Mouse (Mus musculus): Measurements from ENCODE around the gene Pnrc2.

Pnrc2 gene

GRCm38 (mm10) chr4:135892884-135893283 is 19.2 kb upstream of the Pnrc2 start:
- no peak for DNase-seq (ENCODE audit: low spot score)

GRCm38 (mm10) chr4:135891539-135891938 is 17.9 kb upstream of the Pnrc2 start:
- DNase-seq (ENCODE audit: low spot score): no peak

- DNase-seq (ENCODE audit: low spot score): peak; percentile 87
These were observed 16.2 kb upstream of the Pnrc2 start for GRCm38 (mm10) chr4:135889884-135890283.

- DNase-seq (ENCODE audit: low spot score): no peak
These were observed 15.7 kb upstream of the Pnrc2 start for GRCm38 (mm10) chr4:135889146-135889883.

GRCm38 (mm10) chr4:135888448-135889057 is 14.9 kb upstream of the Pnrc2 start:
- DNase-seq (ENCODE audit: low spot score): no peak

GRCm38 (mm10) chr4:135886184-135886583 is 12.5 kb upstream of the Pnrc2 start:
- DNase-seq (ENCODE audit: low spot score): no peak

GRCm38 (mm10) chr4:135885676-135886075 is 12.0 kb upstream of the Pnrc2 start:
- no peak for DNase-seq (ENCODE audit: low spot score)

- peak; percentile 40 for DNase-seq (ENCODE audit: low spot score)
These were observed 10.9 kb upstream of the Pnrc2 start for GRCm38 (mm10) chr4:135884531-135884930.

- no peak for DNase-seq (ENCODE audit: low spot score)
These were observed 10.3 kb upstream of the Pnrc2 start for GRCm38 (mm10) chr4:135883881-135884516.

GRCm38 (mm10) chr4:135883401-135883851 is 9.8 kb upstream of the Pnrc2 start:
- DNase-seq (ENCODE audit: low spot score): no peak

GRCm38 (mm10) chr4:135882023-135882422 is 8.4 kb upstream of the Pnrc2 start:
- DNase-seq (ENCODE audit: low spot score): no peak

- DNase-seq (ENCODE audit: low spot score): no peak
These were observed 6.9 kb upstream of the Pnrc2 start for GRCm38 (mm10) chr4:135880576-135880975.

GRCm38 (mm10) chr4:135880018-135880417 is 6.4 kb upstream of the Pnrc2 start:
- no peak for DNase-seq (ENCODE audit: low spot score)

- no peak for DNase-seq (ENCODE audit: low spot score)
These were observed 5.4 kb upstream of the Pnrc2 start for GRCm38 (mm10) chr4:135879021-135879420.

GRCm38 (mm10) chr4:135877742-135878141 is 4.1 kb upstream of the Pnrc2 start:
- DNase-seq (ENCODE audit: low spot score): no peak

- peak; percentile 69 for DNase-seq (ENCODE audit: low spot score)
These were observed 3.0 kb upstream of the Pnrc2 start for GRCm38 (mm10) chr4:135876583-135877020.

GRCm38 (mm10) chr4:135875991-135876582 is 2.4 kb upstream of the Pnrc2 start:
- DNase-seq (ENCODE audit: low spot score): peak; percentile 73

GRCm38 (mm10) chr4:135875546-135875945 is 1.9 kb upstream of the Pnrc2 start:
- DNase-seq (ENCODE audit: low spot score): no peak

- DNase-seq (ENCODE audit: low spot score): no peak
These were observed 1.2 kb upstream of the Pnrc2 start for GRCm38 (mm10) chr4:135874564-135875535.

- no peak for DNase-seq (ENCODE audit: low spot score)
These were observed 860 bp downstream of the Pnrc2 start for GRCm38 (mm10) chr4:135872589-135873391.

- no peak for DNase-seq (ENCODE audit: low spot score)
These were observed 1.6 kb downstream of the Pnrc2 start for GRCm38 (mm10) chr4:135872015-135872414.

Data from embryo, embryonic 10 days (tissue).